ENCODE assay signal across 35 mouse cellular contexts in genomic region chr6:129030964-129031363, GRCm38 (mm10). TPM values are rescaled to one million over a fixed set of nuclear protein-coding genes. Genes with fewer than 3 reads are reported as not detected.
"Had no signal": no experiment of that assay in that cellular context is flagged by ENCODE, and none has a peak within 500 bp of the region (broad histone marks: within the 10 kb centered on the region; RNA-seq: fewer than 3 reads in every experiment).

No protein-coding gene starts in this region.

- H3K36me3 ChIP-seq: limb, embryonic 10.5 days; limb, embryonic 12.5 days; limb, embryonic 13.5 days; limb, embryonic 15.5 days; liver, embryonic 12.5 days; liver, embryonic 13.5 days; liver, embryonic 15.5 days; lung, embryonic 15.5 days; midbrain, embryonic 10.5 days; midbrain, embryonic 12.5 days; midbrain, embryonic 13.5 days; midbrain, embryonic 15.5 days; neural tube, embryonic 12.5 days; neural tube, embryonic 13.5 days had no signal

- H3K4me1 ChIP-seq: limb, embryonic 10.5 days; limb, embryonic 12.5 days; limb, embryonic 13.5 days; limb, embryonic 15.5 days; liver, embryonic 12.5 days; liver, embryonic 13.5 days; liver, embryonic 15.5 days; lung, embryonic 15.5 days; midbrain, embryonic 10.5 days; midbrain, embryonic 12.5 days; midbrain, embryonic 13.5 days; midbrain, embryonic 15.5 days; neural tube, embryonic 12.5 days; neural tube, embryonic 13.5 days had no signal

- DNase-seq: left cerebral cortex, postnatal 4 days; liver; liver, embryonic 13.5 days; liver, postnatal 0 days; lung, adult 18-20 months; lung, adult 2 months; lung, embryonic 14.5 days; lung, postnatal 10 days; lung, postnatal 14 days; lung, postnatal 36 days; lung, postnatal 4 days; midbrain, embryonic 14.5 days had no signal

- H3K27ac ChIP-seq: limb, embryonic 10.5 days; limb, embryonic 12.5 days; limb, embryonic 13.5 days; limb, embryonic 15.5 days; liver, embryonic 12.5 days; liver, embryonic 13.5 days; liver, embryonic 14.5 days; liver, embryonic 15.5 days; lung, embryonic 15.5 days; macrophage; midbrain, embryonic 10.5 days; midbrain, embryonic 12.5 days; midbrain, embryonic 13.5 days; midbrain, embryonic 15.5 days; neural tube, embryonic 12.5 days; neural tube, embryonic 13.5 days had no signal

- H3K27me3 ChIP-seq: limb, embryonic 12.5 days; limb, embryonic 13.5 days; limb, embryonic 15.5 days; liver, embryonic 12.5 days; liver, embryonic 13.5 days; liver, embryonic 15.5 days; lung, embryonic 15.5 days; megakaryocyte, embryonic 14.5 days; midbrain, embryonic 12.5 days; midbrain, embryonic 13.5 days; midbrain, embryonic 15.5 days; neural tube, embryonic 12.5 days; neural tube, embryonic 13.5 days had no signal

- ATAC-seq: liver, embryonic 12.5 days; liver, postnatal 0 days; lung, postnatal 0 days; midbrain, embryonic 13.5 days; midbrain, embryonic 15.5 days; midbrain, embryonic 16.5 days had no signal

- H3K9me3 ChIP-seq: limb, embryonic 10.5 days; limb, embryonic 12.5 days; limb, embryonic 13.5 days; limb, embryonic 15.5 days; liver, embryonic 12.5 days; liver, embryonic 13.5 days; liver, embryonic 15.5 days; lung, embryonic 15.5 days; megakaryocyte, embryonic 14.5 days; midbrain, embryonic 10.5 days; midbrain, embryonic 12.5 days; midbrain, embryonic 13.5 days; midbrain, embryonic 15.5 days; neural tube, embryonic 12.5 days; neural tube, embryonic 13.5 days had no signal

- H3K9ac ChIP-seq: limb, embryonic 12.5 days; limb, embryonic 13.5 days; limb, embryonic 15.5 days; liver, embryonic 12.5 days; liver, embryonic 13.5 days; liver, embryonic 14.5 days; liver, embryonic 15.5 days; liver, postnatal 0 days; lung, embryonic 14.5 days; lung, embryonic 15.5 days; midbrain, embryonic 12.5 days; midbrain, embryonic 13.5 days; midbrain, embryonic 15.5 days; neural tube, embryonic 12.5 days; neural tube, embryonic 13.5 days had no signal

- H3K4me3 ChIP-seq: limb, embryonic 10.5 days; limb, embryonic 12.5 days; limb, embryonic 13.5 days; limb, embryonic 15.5 days; liver, embryonic 12.5 days; liver, embryonic 13.5 days; liver, embryonic 15.5 days; lung, embryonic 15.5 days; megakaryocyte, embryonic 14.5 days; midbrain, embryonic 10.5 days; midbrain, embryonic 12.5 days; midbrain, embryonic 13.5 days; midbrain, embryonic 15.5 days; myocyte; neural tube, embryonic 12.5 days; neural tube, embryonic 13.5 days had no signal

RNA-seq across cellular contexts. Expression of gene Klrb1f, which starts 14.7 kb away (rescaled TPM):
- total RNA-seq: left cerebral cortex, postnatal 14 days; left cerebral cortex, postnatal 25 days; left cerebral cortex, postnatal 36 days; liver, adult 2 months had no signal
- polyA plus RNA-seq: limb, embryonic 13.5 days; liver, adult 2 months; midbrain, embryonic 12.5 days; myocyte had no signal
